Comparison of ENCODE assay signal across 10 mouse cellular contexts in genomic region chr12:84846594-84847014, GRCm38 (mm10). TPM values are rescaled to one million over a fixed set of nuclear protein-coding genes. Genes with fewer than 3 reads are reported as not detected.
DNase-seq lines count a peak whose midpoint lies in the region; ATAC-seq lines count a peak whose summit lies in the region.
"Had no signal": no experiment of that assay in that cellular context is flagged by ENCODE, and none has a peak within 500 bp of the region (broad histone marks: within the 10 kb centered on the region; RNA-seq: fewer than 3 reads in every experiment).

No protein-coding gene starts in this region.

- no peaks in the 10 kb centered on the region for H3K36me3 ChIP-seq in lung, embryonic 15.5 days
- no peaks in the 10 kb centered on the region for H3K36me3 ChIP-seq in kidney, embryonic 15.5 days

- DNase-seq in lung, postnatal 25 days (ENCODE audit: low spot score), result no peak
- peak; percentile 25 to 36 for DNase-seq in adrenal gland, postnatal 36 days
- peak; percentile 21 for DNase-seq in mesoderm, embryonic 11.5 days (ENCODE audit: low read depth, low spot score)
- DNase-seq in spleen, adult 18-20 months, result no peak
- no peak for DNase-seq in layer of hippocampus, postnatal 10 days (ENCODE audit: low spot score in 2 of 2)
- DNase-seq: cerebellum, postnatal 14 days; forebrain, postnatal 0 days had no signal

- 28% methylated on average over 9 of the region's 9 CpGs for WGBS in lung, embryonic 15.5 days
- WGBS in kidney, embryonic 15.5 days, result 8% methylated on average over 9 of the region's 9 CpGs

- no peak overlapping the region for H3K9ac ChIP-seq in lung, embryonic 15.5 days
- no peak overlapping the region for H3K9ac ChIP-seq in kidney, embryonic 15.5 days
- H3K9ac ChIP-seq: forebrain, postnatal 0 days had no signal

- no peak overlapping the region for H3K4me2 ChIP-seq in lung, embryonic 15.5 days
- H3K4me2 ChIP-seq in kidney, embryonic 15.5 days, result peak overlapping the region; percentile 45
- H3K4me2 ChIP-seq: heart, embryonic 11.5 days had no signal

- H3K9me3 ChIP-seq in lung, embryonic 15.5 days, result no peaks in the 10 kb centered on the region
- H3K9me3 ChIP-seq in kidney, embryonic 15.5 days (replicated peaks), result no peaks in the 10 kb centered on the region

- peaks cover 46% of the 10 kb centered on the region for H3K4me1 ChIP-seq in lung, embryonic 15.5 days
- H3K4me1 ChIP-seq in kidney, embryonic 15.5 days, result peaks cover 51% of the 10 kb centered on the region

- H3K4me3 ChIP-seq in lung, embryonic 15.5 days, result no peak overlapping the region
- no peak overlapping the region for H3K4me3 ChIP-seq in kidney, embryonic 15.5 days (replicated peaks)

- ATAC-seq in lung, embryonic 15.5 days (ENCODE audit: borderline replicate concordance, extremely low read depth, low FRiP score, low TSS enrichment), result no peak
- no peak for ATAC-seq in kidney, embryonic 15.5 days (replicated peaks; ENCODE audit: low FRiP score)
- ATAC-seq: forebrain, postnatal 0 days had no signal

- H3K27me3 ChIP-seq in lung, embryonic 15.5 days, result no peaks in the 10 kb centered on the region
- H3K27me3 ChIP-seq in kidney, embryonic 15.5 days, result peaks cover 5% of the 10 kb centered on the region; the same call in 1 of the 2 replicates

- peak overlapping the region; percentile 60; the same call in 1 of the 2 replicates for H3K27ac ChIP-seq in lung, embryonic 15.5 days
- H3K27ac ChIP-seq in kidney, embryonic 15.5 days, result peak overlapping the region; percentile 82

RNA-seq across cellular contexts. Expression of gene Ltbp2, which starts 29.7 kb away (rescaled TPM):
- 12.8 and 15.1 TPM in 2 replicates for polyA plus RNA-seq in lung, embryonic 15.5 days (2015; fragmentation: Nextera tagmentation; extraction: Ambion mirVana)
- 1 to 10 TPM; 6.5 to 6.6 TPM for total RNA-seq in adrenal gland, postnatal 36 days (2021)
- polyA plus RNA-seq in kidney, embryonic 15.5 days (2015; fragmentation: Nextera tagmentation; extraction: Ambion mirVana), result 0.50 and 0.62 TPM in 2 replicates
- total RNA-seq in layer of hippocampus, postnatal 10 days (2021), result 1 to 10 TPM; 1.3 TPM

Comparison
In these comparisons a context has a peak if more than half of its experiments do, and no peak if none do; other contexts are left out.
1. DNase-seq: peak in adrenal gland, postnatal 36 days (2 of 2) and mesoderm, embryonic 11.5 days (single experiment); none in lung, postnatal 25 days (single experiment), spleen, adult 18-20 months (0 of 2) and layer of hippocampus, postnatal 10 days (0 of 2).